Mouse (Mus musculus) ES-E14 (cell line): ENCODE results near the gene Pnkp. TPM values are rescaled to one million over a fixed set of nuclear protein-coding genes. Genes with fewer than 3 reads are reported as not detected.

Experiments used
- DNase-seq: peaks from one replicate; pipeline ENCODE4 v3.0.0-alpha.2; 2013; ENCODE audit warnings: low read depth, low spot score
- H3K27ac ChIP-seq: 2 replicates; pipeline ENCODE4 v1.5.1; 2012; ENCODE audit warnings: low read depth, mild to moderate bottlenecking, low read length, moderate library complexity, mixed read lengths; ENCODE audit not compliant: poor library complexity, insufficient read depth, severe bottlenecking
- H3K36me3 ChIP-seq: 2 replicates; pipeline ENCODE4 v1.6.1; 2012; ENCODE audit warnings: mild to moderate bottlenecking, low read length, moderate library complexity, mixed read lengths; ENCODE audit not compliant: control insufficient read depth, poor library complexity, insufficient read depth, severe bottlenecking
- H3K4me1 ChIP-seq, 2 experiments: fragments of 150-350 bp in 1 of 2; sonication (generic) in 1 of 2; 2 replicates each; pipeline ENCODE4 v1.6.1; 2012; ENCODE audit warnings: low read length in 2 of 2, mild to moderate bottlenecking in 1 of 2, mixed read lengths in 1 of 2; ENCODE audit not compliant: control insufficient read depth in 2 of 2, insufficient read depth in 2 of 2, poor library complexity in 1 of 2
- H3K4me3 ChIP-seq, 2 experiments: fragments of 150-350 bp in 1 of 2; sonication (generic) in 1 of 2; 2 replicates each; pipeline ENCODE4 v1.5.1; 2012; ENCODE audit warnings: low read length in 2 of 2, low read depth in 1 of 2, mild to moderate bottlenecking in 1 of 2, mixed read lengths in 1 of 2; ENCODE audit not compliant: insufficient read depth in 1 of 2, poor library complexity in 1 of 2, severe bottlenecking in 1 of 2
- H3K9ac ChIP-seq: 2 replicates; pipeline ENCODE4 v1.6.1; 2012; ENCODE audit warnings: low read depth, mild to moderate bottlenecking, low read length, mixed read lengths; ENCODE audit not compliant: poor library complexity, insufficient read depth, severe bottlenecking
- H3K9me3 ChIP-seq: fragments of 150-350 bp; sonication (generic); 2 replicates; pipeline ENCODE4 v1.6.1; 2012; ENCODE audit warnings: low read depth, mild to moderate bottlenecking, low read length; ENCODE audit not compliant: control insufficient read depth, insufficient read depth
- CHD2 ChIP-seq: IDR thresholded peaks from 2 replicates; pipeline ENCODE4 v1.6.1; 2014; ENCODE audit warnings: mild to moderate bottlenecking, low read depth, low read length, inconsistent platforms
- HCFC1 ChIP-seq: IDR thresholded peaks from 2 replicates; pipeline ENCODE4 v1.6.1; 2012; ENCODE audit warnings: low read length, inconsistent platforms, borderline replicate concordance; ENCODE audit not compliant: insufficient read depth
- MAFK ChIP-seq: IDR thresholded peaks from 2 replicates; pipeline ENCODE4 v1.6.1; 2014; ENCODE audit warnings: mild to moderate bottlenecking, low read depth, low read length, inconsistent platforms; ENCODE audit not compliant: insufficient read depth
- ZC3H11A ChIP-seq: IDR thresholded peaks from 2 replicates; pipeline ENCODE4 v1.6.1; 2012; ENCODE audit warnings: low read depth, mild to moderate bottlenecking, inconsistent platforms, low read length, borderline replicate concordance
- ZNF384 ChIP-seq: IDR thresholded peaks from 2 replicates; pipeline ENCODE4 v1.6.1; 2012; ENCODE audit warnings: low read depth, low read length, inconsistent platforms
- in situ Hi-C, 2 experiments: fragments of 600-800 bp; cut with MboI; formaldehyde crosslinking; loops; one replicate each; pipeline ENCODE4 v1.15.1; 2025; ENCODE audit warnings: low sequenced_read_pairs in 2 of 2, inconsistent platforms in 1 of 2; ENCODE audit not compliant: unreplicated experiment in 2 of 2
- total RNA-seq: library from RNA; depleted of rRNA; stranded (reverse); fragments of 300-350 nt; gene quantifications from 2 replicates; pipeline ENCODE4 v1.2.3, GENCODE M21; 2012

Gene Pnkp
- total RNA-seq, 1 experiment = 37.1 TPM

DNA sequence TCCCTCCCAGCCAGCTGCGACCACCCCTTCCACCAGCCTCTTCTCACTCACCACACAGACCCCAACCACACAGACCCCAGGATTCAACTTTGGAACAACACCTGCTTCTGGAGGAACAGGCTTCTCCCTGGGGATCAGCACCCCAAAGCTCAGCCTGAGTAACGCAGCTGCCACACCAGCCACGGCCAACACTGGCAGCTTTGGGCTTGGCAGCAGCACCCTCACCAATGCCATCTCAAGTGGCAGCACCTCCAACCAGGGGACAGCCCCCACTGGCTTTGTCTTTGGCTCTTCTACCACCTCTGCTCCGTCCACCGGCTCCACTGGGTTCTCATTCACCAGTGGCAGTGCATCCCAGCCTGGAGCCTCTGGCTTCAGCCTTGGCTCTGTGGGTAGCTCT lies 28.2 kb upstream of the Pnkp start:
- Histone ChIP-seq H3K36me3 (peaks cover 53% of the 10 kb centered on the region), H3K4me3 (no peak overlapping the region), H3K9ac (no peak overlapping the region), H3K9me3 (no peaks in the 10 kb centered on the region), H3K27ac (no peak overlapping the region), H3K4me1 (peaks cover 0 to 22% of the 10 kb centered on the region in 2 experiments; a peak in 3 of 4 replicates)
- DNase-seq = no peak
- in situ Hi-C loops = no loop called here
- TF ChIP-seq ZNF384 (no peak), HCFC1 (no peak), ZC3H11A (no peak), MAFK (no peak), CHD2 (no peak)

DNA sequence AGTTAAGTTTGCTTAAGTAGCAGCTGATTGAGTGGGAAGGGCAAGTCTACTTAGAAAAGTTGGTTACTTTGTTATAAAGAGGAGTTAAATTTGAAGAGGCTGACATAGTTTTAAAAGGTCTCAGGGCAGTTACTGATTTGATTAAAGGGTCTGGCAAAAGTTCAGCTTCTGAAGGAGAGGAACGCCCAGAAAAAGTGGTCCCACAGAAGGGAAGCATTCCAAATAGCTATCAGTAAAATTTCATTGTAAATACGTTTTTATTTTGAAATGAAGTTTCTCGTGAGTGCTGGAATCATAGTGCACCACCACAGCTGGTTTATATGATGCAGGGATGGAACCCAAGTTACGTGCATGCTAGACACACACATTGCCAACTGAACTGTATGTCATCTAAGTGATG lies 24.2 kb upstream of the Pnkp start:
- no peaks in the 10 kb centered on the region for H3K9me3 ChIP-seq
- in situ Hi-C loops = no loop called here
- no peak overlapping the region for H3K27ac ChIP-seq
- peaks cover 42% of the 10 kb centered on the region for H3K36me3 ChIP-seq
- TF ChIP-seq CHD2 (no peak), HCFC1 (no peak), ZNF384 (no peak), ZC3H11A (no peak), MAFK (no peak)
- peaks cover 0 to 18% of the 10 kb centered on the region in 2 experiments; a peak in 2 of 4 replicates for H3K4me1 ChIP-seq
- no peak overlapping the region for H3K9ac ChIP-seq
- no peak for DNase-seq
- no peak overlapping the region for H3K4me3 ChIP-seq

DNA sequence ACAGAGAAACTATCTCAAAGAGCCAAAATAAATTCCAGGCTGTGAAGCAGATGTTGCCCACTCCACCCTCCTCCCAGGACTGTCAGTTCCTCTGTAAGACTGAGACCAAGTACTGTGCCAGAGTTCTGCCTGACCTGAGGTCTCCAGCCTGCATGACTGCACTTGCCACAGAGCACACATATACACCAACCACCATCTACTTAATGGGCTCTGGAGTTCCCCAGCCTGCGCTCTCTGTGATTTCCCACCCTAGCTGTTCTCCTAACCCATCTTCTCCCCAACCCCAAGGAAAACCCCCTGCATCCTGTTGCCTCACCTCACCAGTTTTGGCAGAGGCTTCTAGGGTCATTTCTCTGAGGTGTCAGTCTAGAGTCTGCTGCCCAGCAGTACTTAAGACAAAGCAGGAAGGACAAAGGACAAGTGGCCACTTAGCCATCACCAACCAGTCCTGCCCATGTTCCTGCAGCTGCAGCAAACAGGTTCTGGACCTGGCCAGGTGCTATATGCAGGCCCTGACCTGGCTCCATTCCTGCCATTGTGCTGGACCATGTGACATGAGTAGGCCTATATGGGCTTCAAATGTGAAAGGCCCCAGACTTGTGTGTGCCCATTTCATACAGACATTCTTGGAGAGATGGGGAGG lies 21.4 kb upstream of the Pnkp start:
- Histone ChIP-seq H3K36me3 (peaks cover 17% of the 10 kb centered on the region), H3K4me1 (peaks cover 0 to 8% of the 10 kb centered on the region in 2 experiments; a peak in 1 of 4 replicates), H3K9me3 (no peaks in the 10 kb centered on the region), H3K27ac (no peak overlapping the region), H3K9ac (no peak overlapping the region), H3K4me3 (no peak overlapping the region)
- TF ChIP-seq ZNF384 (no peak), MAFK (no peak), HCFC1 (no peak), CHD2 (no peak), ZC3H11A (no peak)
- DNase-seq = no peak
- in situ Hi-C loops = no loop called here

DNA sequence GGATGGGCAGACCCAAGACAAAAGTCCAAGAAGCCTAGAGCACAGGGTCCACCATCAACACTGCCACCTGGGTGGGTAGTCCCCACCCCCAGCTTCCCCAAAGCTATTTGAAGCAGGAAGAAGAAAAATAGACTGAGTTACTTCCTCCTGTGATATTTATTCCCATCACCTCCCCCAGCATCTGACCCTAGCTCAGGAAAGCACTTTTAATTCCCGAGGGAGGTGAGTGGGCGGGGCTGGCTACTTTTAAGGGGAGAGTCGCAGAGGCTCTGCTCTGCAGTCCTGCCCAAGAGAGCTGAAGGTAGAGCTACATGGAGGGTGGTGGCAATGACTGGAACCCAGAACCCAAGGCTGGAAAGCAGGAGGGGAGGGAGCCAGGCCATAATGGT lies 20.9 kb upstream of the Pnkp start:
- Histone ChIP-seq H3K27ac (no peak overlapping the region), H3K4me1 (peaks cover 0 to 6% of the 10 kb centered on the region in 2 experiments; a peak in 1 of 4 replicates), H3K9me3 (no peaks in the 10 kb centered on the region), H3K4me3 (no peak overlapping the region), H3K9ac (no peak overlapping the region), H3K36me3 (peaks cover 15% of the 10 kb centered on the region)
- TF ChIP-seq HCFC1 = no peak
- no peak for TF ChIP-seq ZNF384
- no peak for TF ChIP-seq CHD2
- no peak for TF ChIP-seq MAFK
- no peak for TF ChIP-seq ZC3H11A
- in situ Hi-C loops = no loop called here
- no peak for DNase-seq
